Mouse (Mus musculus) neural tube, embryonic 14.5 days (tissue): ENCODE results near the gene Palm2. TPM values are rescaled to one million over a fixed set of nuclear protein-coding genes. Genes with fewer than 3 reads are reported as not detected.

Experiments
- ATAC-seq: fragments of 200-750 bp; cut with Nextera tagmentation; 2 replicates; pipeline ENCODE4 v1.8.0; 2017; ENCODE audit warnings: low read depth, mild to moderate bottlenecking, moderate TSS enrichment, moderate library complexity
- H3K27ac ChIP-seq: fragments of 300-500 bp; sonication (generic); 2 replicates; pipeline ENCODE4 v1.5.1; 2014; ENCODE audit warnings: low read depth, mild to moderate bottlenecking, control low read depth, low read length, moderate library complexity, mixed read lengths
- H3K27me3 ChIP-seq: fragments of 300-500 bp; sonication (generic); 2 replicates; pipeline ENCODE4 v1.6.1; 2014; ENCODE audit warnings: low read length; ENCODE audit not compliant: control insufficient read depth, insufficient read depth
- H3K36me3 ChIP-seq: fragments of 300-500 bp; sonication (generic); 2 replicates; pipeline ENCODE4 v1.6.1; 2014; ENCODE audit warnings: low read length, mixed read lengths; ENCODE audit not compliant: control insufficient read depth, insufficient read depth
- H3K4me1 ChIP-seq: fragments of 300-500 bp; sonication (generic); 2 replicates; pipeline ENCODE4 v1.6.1; 2014; ENCODE audit warnings: low read length; ENCODE audit not compliant: control insufficient read depth, insufficient read depth
- H3K4me2 ChIP-seq: fragments of 300-500 bp; sonication (generic); 2 replicates; pipeline ENCODE4 v1.6.1; 2014; ENCODE audit warnings: mild to moderate bottlenecking, low read depth, low read length, control low read depth
- H3K4me3 ChIP-seq: fragments of 300-500 bp; sonication (generic); 2 replicates; pipeline ENCODE4 v1.5.1; 2014; ENCODE audit warnings: low read depth, low read length, control low read depth, mixed read lengths
- H3K9ac ChIP-seq: fragments of 300-500 bp; sonication (generic); replicated peaks from 2 replicates; pipeline ENCODE4 v1.6.1; 2014; ENCODE audit warnings: low read depth, mild to moderate bottlenecking, control low read depth, low read length, mixed read lengths
- H3K9me3 ChIP-seq: fragments of 300-500 bp; sonication (generic); 2 replicates; pipeline ENCODE4 v1.6.1; 2016; ENCODE audit warnings: low read length; ENCODE audit not compliant: control insufficient read depth
- WGBS: fragments of 180-500 bp; shearing (Covaris S2); extraction: QIAGEN DNeasy Blood & Tissue Kit; methylation state at CpG from one replicate; pipeline ENCODE4 v1.1.7; 2014; 5-methylcytosine and 5-hydroxymethylcytosine counted together
- polyA plus RNA-seq: library from polyadenylated mRNA; unstranded; fragments of >200 nt; fragmentation: Nextera tagmentation; extraction: Ambion mirVana; gene quantifications from 2 replicates; pipeline ENCODE4 v1.2.1, GENCODE M21; 2014

The Palm2 gene
- polyA plus RNA-seq, 1 experiment from 2014 or later: 18.3 TPM

GRCm38 (mm10) chr4:57434705-57435360 is 786 bp downstream of the Palm2 start:
- Histone ChIP-seq H3K36me3 (no peaks in the 10 kb centered on the region), H3K27me3 (no peaks in the 10 kb centered on the region), H3K9me3 (no peaks in the 10 kb centered on the region), H3K9ac (peak overlapping the region; percentile 82), H3K27ac (peak overlapping the region; percentile 90), H3K4me2 (peak overlapping the region; percentile 59), H3K4me3 (peak overlapping the region; percentile 74), H3K4me1 (peaks cover 3% of the 10 kb centered on the region; the same call in 1 of the 2 replicates)
- peak; percentile 9 for ATAC-seq
- WGBS: 11% methylated on average over 19 of the region's 19 CpGs

GRCm38 (mm10) chr4:57436286-57436685 is 2.2 kb downstream of the Palm2 start:
- Histone ChIP-seq H3K4me1 (peaks cover 3% of the 10 kb centered on the region; the same call in 1 of the 2 replicates), H3K4me2 (0 out of 2 replicates have a peak overlapping the region, but pooled peaks have one; percentile 1), H3K27ac (no peak overlapping the region), H3K36me3 (no peaks in the 10 kb centered on the region), H3K9ac (no peak overlapping the region), H3K27me3 (no peaks in the 10 kb centered on the region), H3K9me3 (no peaks in the 10 kb centered on the region), H3K4me3 (no peak overlapping the region)
- WGBS: 29% methylated on average over 4 of the region's 4 CpGs
- ATAC-seq: peak; percentile 16; the same call in 1 of the 2 replicates

GRCm38 (mm10) chr4:57446082-57446481 is 12.0 kb downstream of the Palm2 start:
- H3K27me3 ChIP-seq: no peaks in the 10 kb centered on the region
- no peak for ATAC-seq
- no peaks in the 10 kb centered on the region for H3K9me3 ChIP-seq
- H3K27ac ChIP-seq: no peak overlapping the region
- WGBS: 76% methylated on average over 2 of the region's 2 CpGs
- no peak overlapping the region for H3K4me3 ChIP-seq
- no peak overlapping the region for H3K9ac ChIP-seq
- H3K4me1 ChIP-seq: no peaks in the 10 kb centered on the region
- H3K4me2 ChIP-seq: no peak overlapping the region
- H3K36me3 ChIP-seq: no peaks in the 10 kb centered on the region

- no peak for ATAC-seq
- 84% methylated on average over 4 of the region's 4 CpGs for WGBS
- Histone ChIP-seq H3K4me1 (no peaks in the 10 kb centered on the region), H3K27me3 (no peaks in the 10 kb centered on the region), H3K36me3 (no peaks in the 10 kb centered on the region), H3K9me3 (no peaks in the 10 kb centered on the region), H3K4me2 (no peak overlapping the region), H3K4me3 (no peak overlapping the region), H3K9ac (no peak overlapping the region), H3K27ac (no peak overlapping the region)
Measured at GRCm38 (mm10) chr4:57446854-57447444, 12.9 kb downstream of the Palm2 start.

GRCm38 (mm10) chr4:57451896-57452295 is 17.8 kb downstream of the Palm2 start:
- peak; percentile 71; the same call in 1 of the 2 replicates for ATAC-seq
- Histone ChIP-seq H3K9ac (no peak overlapping the region), H3K4me1 (no peaks in the 10 kb centered on the region), H3K27ac (no peak overlapping the region), H3K36me3 (no peaks in the 10 kb centered on the region), H3K4me2 (no peak overlapping the region), H3K4me3 (no peak overlapping the region), H3K9me3 (no peaks in the 10 kb centered on the region), H3K27me3 (no peaks in the 10 kb centered on the region)
- 26% methylated on average over 3 of the region's 3 CpGs for WGBS

- Histone ChIP-seq H3K9ac (no peak overlapping the region), H3K27ac (no peak overlapping the region), H3K4me3 (no peak overlapping the region), H3K4me2 (no peak overlapping the region), H3K27me3 (no peaks in the 10 kb centered on the region), H3K4me1 (no peaks in the 10 kb centered on the region), H3K9me3 (no peaks in the 10 kb centered on the region), H3K36me3 (no peaks in the 10 kb centered on the region)
- ATAC-seq: no peak
- 96% methylated on average over 5 of the region's 5 CpGs for WGBS
Measured at GRCm38 (mm10) chr4:57452661-57453060, 18.6 kb downstream of the Palm2 start.

- Histone ChIP-seq H3K9ac (no peak overlapping the region), H3K4me3 (no peak overlapping the region), H3K27me3 (no peaks in the 10 kb centered on the region), H3K4me2 (no peak overlapping the region), H3K4me1 (no peaks in the 10 kb centered on the region), H3K36me3 (no peaks in the 10 kb centered on the region), H3K9me3 (no peaks in the 10 kb centered on the region), H3K27ac (no peak overlapping the region)
- no peak for ATAC-seq
- WGBS: 43% methylated on average over 2 of the region's 3 CpGs
Measured at GRCm38 (mm10) chr4:57462378-57462777, 28.3 kb downstream of the Palm2 start.

- ATAC-seq: peak; percentile 51; the same call in 1 of the 2 replicates
- H3K4me3 ChIP-seq: no peak overlapping the region
- 73% methylated on average over 7 of the region's 7 CpGs for WGBS
- no peak overlapping the region for H3K9ac ChIP-seq
- H3K9me3 ChIP-seq: no peaks in the 10 kb centered on the region
- H3K27me3 ChIP-seq: no peaks in the 10 kb centered on the region
- H3K27ac ChIP-seq: no peak overlapping the region; the same call in 1 of the 2 replicates
- H3K36me3 ChIP-seq: no peaks in the 10 kb centered on the region
- no peaks in the 10 kb centered on the region for H3K4me1 ChIP-seq
- H3K4me2 ChIP-seq: no peak overlapping the region
Measured at GRCm38 (mm10) chr4:57482435-57482834, 48.4 kb downstream of the Palm2 start.

GRCm38 (mm10) chr4:57486392-57486791 is 52.3 kb downstream of the Palm2 start:
- no peaks in the 10 kb centered on the region for H3K4me1 ChIP-seq
- no peak for ATAC-seq
- H3K27me3 ChIP-seq: no peaks in the 10 kb centered on the region
- H3K9ac ChIP-seq: no peak overlapping the region
- WGBS: 90% methylated on average over 3 of the region's 3 CpGs
- H3K4me3 ChIP-seq: no peak overlapping the region
- H3K4me2 ChIP-seq: no peak overlapping the region
- H3K9me3 ChIP-seq: no peaks in the 10 kb centered on the region
- no peak overlapping the region for H3K27ac ChIP-seq
- H3K36me3 ChIP-seq: no peaks in the 10 kb centered on the region
